Mouse (Mus musculus): ENCODE results near the gene Itga5. TPM values are rescaled to one million over a fixed set of nuclear protein-coding genes. Genes with fewer than 3 reads are reported as not detected.
A peak's percentile ranks its signal among the peaks of the same experiment; 100 is the strongest.

Itga5 gene
- polyA plus RNA-seq, 1 experiment from 2014 or later: 41.3 TPM

DNA sequence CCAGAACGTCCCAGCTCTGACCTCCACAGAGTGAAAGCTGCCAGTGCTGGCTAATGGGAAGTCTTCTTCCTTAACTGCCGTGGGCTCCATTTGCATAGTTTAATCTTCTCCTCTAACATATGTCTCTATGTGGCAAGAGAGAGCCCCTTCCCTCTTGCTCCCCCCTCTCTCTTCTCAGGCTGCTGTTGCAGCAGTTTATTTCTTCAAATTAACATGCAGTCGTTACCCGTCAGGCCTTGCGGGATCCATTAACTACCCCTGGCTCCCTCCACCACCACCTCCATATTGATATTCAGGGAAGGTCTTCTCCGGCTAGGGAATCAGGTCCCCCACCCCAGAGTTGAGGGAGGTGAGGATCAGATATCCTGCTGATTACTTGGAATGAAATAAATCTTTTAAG lies 69.2 kb downstream of the Itga5 start:
- H3K9me3 ChIP-seq (replicated peaks): no peaks in the 10 kb centered on the region
- H3K27ac ChIP-seq: peak overlapping the region; percentile 98
- no peak for ATAC-seq (replicated peaks; ENCODE audit: low FRiP score)
- no peak overlapping the region for H3K9ac ChIP-seq
- H3K4me2 ChIP-seq: peak overlapping the region; percentile 19; the same call in 1 of the 2 replicates
- peaks cover 42% of the 10 kb centered on the region for H3K36me3 ChIP-seq
- 33% methylated on average over 6 of the region's 6 CpGs for WGBS
- H3K4me3 ChIP-seq (replicated peaks): no peak overlapping the region
- H3K4me1 ChIP-seq: peaks cover 72% of the 10 kb centered on the region
- H3K27me3 ChIP-seq: no peaks in the 10 kb centered on the region

DNA sequence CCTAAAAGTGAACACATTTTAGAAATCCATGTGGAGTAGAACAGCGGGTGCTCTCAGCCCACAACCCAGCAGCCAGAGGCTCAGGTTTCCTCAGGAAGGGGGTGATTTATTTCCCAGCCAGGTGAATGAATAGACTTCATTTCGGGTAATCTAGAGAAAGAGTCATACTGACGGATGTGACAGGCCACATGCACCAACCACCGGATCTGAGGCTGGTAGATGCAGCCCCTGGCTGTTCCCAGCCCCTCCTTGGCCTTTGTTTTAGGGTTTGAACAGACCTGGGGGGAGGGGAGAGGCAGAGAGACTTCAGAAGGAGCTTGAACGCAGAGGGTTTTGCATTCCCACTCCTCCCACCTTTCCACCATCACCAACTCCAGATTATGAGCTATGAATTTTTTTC lies 70.7 kb downstream of the Itga5 start:
- no peak overlapping the region for H3K4me3 ChIP-seq (replicated peaks)
- peak overlapping the region; percentile 98 for H3K27ac ChIP-seq
- H3K27me3 ChIP-seq: no peaks in the 10 kb centered on the region
- 9% methylated on average over 5 of the region's 5 CpGs for WGBS
- H3K36me3 ChIP-seq: peaks cover 55% of the 10 kb centered on the region
- no peak overlapping the region for H3K4me2 ChIP-seq
- no peaks in the 10 kb centered on the region for H3K9me3 ChIP-seq (replicated peaks)
- no peak; the same call in 1 of the 2 replicates for ATAC-seq (replicated peaks; ENCODE audit: low FRiP score)
- peaks cover 63% of the 10 kb centered on the region for H3K4me1 ChIP-seq
- no peak overlapping the region for H3K9ac ChIP-seq

DNA sequence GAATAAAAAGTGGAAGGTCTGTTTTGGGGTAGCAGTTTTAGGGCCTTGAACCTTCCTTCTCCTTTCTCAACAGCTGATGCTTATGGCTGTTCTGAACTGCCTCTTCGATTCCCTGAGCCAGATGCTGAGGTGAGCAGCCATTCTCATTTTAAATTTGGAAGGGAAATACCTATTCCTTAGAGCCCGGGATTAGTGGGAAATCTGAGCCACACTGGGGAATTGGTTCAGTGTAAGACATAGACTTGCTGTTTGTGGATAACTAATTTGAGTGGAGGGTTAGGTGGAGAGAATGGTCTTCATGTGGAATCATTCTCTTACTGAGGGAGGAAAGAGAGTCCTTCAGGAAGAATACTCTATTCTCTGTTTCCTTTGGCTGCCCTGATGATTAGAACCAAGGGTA lies 71.9 kb downstream of the Itga5 start:
- H3K36me3 ChIP-seq: peaks cover 62% of the 10 kb centered on the region
- no peaks in the 10 kb centered on the region for H3K27me3 ChIP-seq
- no peak overlapping the region for H3K4me2 ChIP-seq

More for the DNA sequence above, 71.9 kb downstream of the Itga5 start:
- H3K4me3 ChIP-seq (replicated peaks): no peak overlapping the region
- no peaks in the 10 kb centered on the region for H3K9me3 ChIP-seq (replicated peaks)
- H3K27ac ChIP-seq: peak overlapping the region; percentile 37; the same call in 1 of the 2 replicates
- WGBS: 63% methylated on average over 2 of the region's 2 CpGs
- peaks cover 61% of the 10 kb centered on the region for H3K4me1 ChIP-seq
- H3K9ac ChIP-seq: no peak overlapping the region
- no peak for ATAC-seq (replicated peaks; ENCODE audit: low FRiP score)

Small RNA genes within 50 kb of the gene (microRNA-seq; reads per million reads assigned to microRNA genes)
- 0.59 reads per million for gene Mir6963

Other genes starting within 250 kb of the Itga5 start
- 17.7 and 18.0 TPM in 2 replicates for gene Smug1, start 199.7 kb downstream of the Itga5 start, polyA plus RNA-seq (2015; fragmentation: Nextera tagmentation; extraction: Ambion mirVana)
- gene Cbx5, start 126.9 kb downstream of the Itga5 start, polyA plus RNA-seq (2015; fragmentation: Nextera tagmentation; extraction: Ambion mirVana): 124 and 125 TPM in 2 replicates
- 1,025 and 1,038 TPM in 2 replicates for gene Hnrnpa1, start 126.3 kb downstream of the Itga5 start, polyA plus RNA-seq (2015; fragmentation: Nextera tagmentation; extraction: Ambion mirVana)
- 5.1 and 6.2 TPM in 2 replicates for gene Nfe2, start 108.4 kb downstream of the Itga5 start, polyA plus RNA-seq (2015; fragmentation: Nextera tagmentation; extraction: Ambion mirVana)
- 298 and 300 TPM in 2 replicates for gene Copz1, start 94.0 kb downstream of the Itga5 start, polyA plus RNA-seq (2015; fragmentation: Nextera tagmentation; extraction: Ambion mirVana)
- 0.42 and 0.48 TPM in 2 replicates for gene Gpr84, start 56.2 kb downstream of the Itga5 start, polyA plus RNA-seq (2015; fragmentation: Nextera tagmentation; extraction: Ambion mirVana)
- 12.5 and 14.4 TPM in 2 replicates for gene Zfp385a, start 26.7 kb downstream of the Itga5 start, polyA plus RNA-seq (2015; fragmentation: Nextera tagmentation; extraction: Ambion mirVana)
- not detected in 2 replicates for gene Gtsf1, start 63.7 kb upstream of the Itga5 start, polyA plus RNA-seq (2015; fragmentation: Nextera tagmentation; extraction: Ambion mirVana)
- gene Gtsf2, start 81.7 kb upstream of the Itga5 start, polyA plus RNA-seq (2015; fragmentation: Nextera tagmentation; extraction: Ambion mirVana): not detected in 2 replicates
- 1.7 and 1.9 TPM in 2 replicates for gene Nckap1l, start 87.0 kb upstream of the Itga5 start, polyA plus RNA-seq (2015; fragmentation: Nextera tagmentation; extraction: Ambion mirVana)
- 4.3 and 4.8 TPM in 2 replicates for gene Pde1b, start 136.3 kb upstream of the Itga5 start, polyA plus RNA-seq (2015; fragmentation: Nextera tagmentation; extraction: Ambion mirVana)
- 18.9 and 21.5 TPM in 2 replicates for gene Ppp1r1a, start 171.2 kb upstream of the Itga5 start, polyA plus RNA-seq (2015; fragmentation: Nextera tagmentation; extraction: Ambion mirVana)
- not detected in 2 replicates for gene Glycam1, start 198.3 kb upstream of the Itga5 start, polyA plus RNA-seq (2015; fragmentation: Nextera tagmentation; extraction: Ambion mirVana)

Data from kidney, embryonic 15.5 days (tissue).